Mouse (Mus musculus) kidney, adult 2 months (tissue): ENCODE data around the gene Cacna2d1.

Experiments
- CTCF ChIP-seq: fragments of 200-500 bp; conservative IDR thresholded peaks from 2 replicates; pipeline ENCODE4 v1.5.1; 2011; ENCODE audit warnings: low read depth, mild to moderate bottlenecking, control low read depth, low read length, moderate library complexity, mixed read lengths; ENCODE audit not compliant: insufficient read depth, insufficient read length
- POLR2A ChIP-seq: fragments of 200-500 bp; IDR thresholded peaks from one replicate; pipeline ENCODE4 v1.6.1; 2011; ENCODE audit warnings: low read depth, low read length, control low read depth

- no peak for TF ChIP-seq POLR2A
- no peak for TF ChIP-seq CTCF
Measured at GRCm38 (mm10) chr5:16082253-16082652, 147.8 kb downstream of the Cacna2d1 start.
